Mouse (Mus musculus) cortical plate, adult 2 months (tissue): ENCODE measurements at regions not wholly inside any gene's neighbourhood (a gene's known extent, or its start where the extent isn't known, plus 50 kb on each side); places are given as distances from the start of the nearest gene placed in this dataset.

ENCODE experiments used
- CTCF ChIP-seq: fragments of 200-500 bp; IDR thresholded peaks from 2 replicates; pipeline ENCODE4 v1.5.1; 2011; ENCODE audit warnings: mild to moderate bottlenecking, control low read depth, low read length; ENCODE audit not compliant: insufficient read depth; ENCODE audit errors: extremely low read depth
- POLR2A ChIP-seq: fragments of 200-500 bp; IDR thresholded peaks from 2 replicates; pipeline ENCODE4 v1.6.1; 2011; ENCODE audit warnings: mild to moderate bottlenecking, low read length, control low read depth; ENCODE audit not compliant: insufficient read depth; ENCODE audit errors: extremely low read depth

GRCm38 (mm10) chr14:71561906-71562305 lies 929.7 kb downstream of the Gm9195 start:
- TF ChIP-seq CTCF: no peak
- TF ChIP-seq POLR2A: no peak
